Mouse (Mus musculus): ENCODE measurements around the gene Il17d.

DNA sequence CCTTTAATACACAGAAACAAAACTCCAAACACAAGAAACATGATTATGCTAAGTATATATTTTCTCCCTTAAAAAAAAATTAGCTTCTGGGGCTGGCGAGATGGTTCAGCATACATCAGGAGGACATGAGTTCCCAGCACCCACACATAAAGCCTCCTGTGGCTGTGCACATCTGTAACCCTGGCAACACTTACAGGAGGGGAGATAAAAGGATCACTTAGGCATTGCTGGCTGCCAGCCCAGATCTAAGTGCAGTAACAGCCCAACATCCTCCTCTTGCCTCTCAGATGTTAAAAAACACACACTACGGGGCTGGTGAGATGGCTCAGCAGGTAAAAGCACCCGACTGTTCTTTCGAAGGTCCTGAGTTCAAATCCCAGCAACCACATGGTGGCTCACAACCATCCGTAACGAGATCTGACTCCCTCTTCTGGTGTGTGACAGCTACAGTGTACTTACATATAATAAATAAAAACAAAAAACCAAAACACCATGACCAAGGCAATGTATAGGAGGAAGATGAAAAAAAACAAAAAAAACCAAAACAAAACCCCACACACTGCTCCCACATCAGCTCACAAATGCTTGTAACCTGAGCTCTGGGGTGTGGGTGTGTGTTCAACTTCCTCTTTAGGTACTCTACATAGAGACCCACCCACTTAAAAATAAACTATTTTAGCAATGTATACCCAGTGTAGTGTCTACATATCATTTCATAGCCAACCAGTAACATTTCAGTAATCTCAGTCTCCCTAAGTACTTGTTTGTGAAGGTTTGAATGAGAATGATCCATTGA is 50.4 kb downstream of the Il17d start:
- TF ChIP-seq POLR2A (IDR thresholded peaks at IDR 0.05; ENCODE audit: low read depth, low read length): no peak
- no peak for TF ChIP-seq CTCF (IDR thresholded peaks at IDR 0.05; ENCODE audit: extremely low read depth, insufficient read depth, insufficient read length, insufficient replicate concordance)

Measured in spleen, adult 2 months (tissue).